Mouse (Mus musculus): ENCODE measurements around the gene Cnn2.

GRCm38 (mm10) chr10:79995636-79996035 is 7.3 kb downstream of the Cnn2 start:
- TF ChIP-seq EP300 (IDR thresholded peaks at IDR 0.05; ENCODE audit: low read depth) (no peak), CTCF (IDR thresholded peaks at IDR 0.05; ENCODE audit: low read depth) (no peak)
